Mouse (Mus musculus): ENCODE data around the gene Slc9a5. TPM values are rescaled to one million over a fixed set of nuclear protein-coding genes. Genes with fewer than 3 reads are reported as not detected.

The Slc9a5 gene
- total RNA-seq, 2 experiments from 2014 or later, result 0.76 to 0.99 TPM

GRCm38 (mm10) chr8:105354549-105354948 lies 5.9 kb downstream of the Slc9a5 start:
- DNase-seq, result no peak

- peak in 1 of 2 experiments; percentile 40 for DNase-seq
These were observed 6.8 kb downstream of the Slc9a5 start for GRCm38 (mm10) chr8:105355179-105356024.

DNA sequence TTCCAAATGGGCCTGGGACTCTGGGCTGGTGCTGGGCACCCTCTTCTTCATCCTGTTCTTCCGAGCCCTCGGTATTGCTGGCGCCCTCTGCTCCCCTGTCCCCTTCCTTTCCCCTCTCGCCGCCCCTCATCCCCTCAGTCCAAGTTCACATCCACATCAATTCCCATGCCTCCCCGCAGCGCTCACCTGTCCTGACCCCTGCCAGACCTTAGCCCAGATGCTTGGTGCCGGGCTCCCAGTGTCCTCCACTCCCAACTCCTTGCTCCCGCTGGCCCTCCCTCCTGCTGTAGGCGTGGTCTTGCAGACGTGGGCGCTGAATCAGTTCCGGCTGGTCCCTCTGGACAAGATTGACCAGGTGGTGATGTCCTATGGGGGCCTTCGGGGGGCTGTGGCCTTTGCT lies 8.0 kb downstream of the Slc9a5 start:
- no peak for DNase-seq

DNA sequence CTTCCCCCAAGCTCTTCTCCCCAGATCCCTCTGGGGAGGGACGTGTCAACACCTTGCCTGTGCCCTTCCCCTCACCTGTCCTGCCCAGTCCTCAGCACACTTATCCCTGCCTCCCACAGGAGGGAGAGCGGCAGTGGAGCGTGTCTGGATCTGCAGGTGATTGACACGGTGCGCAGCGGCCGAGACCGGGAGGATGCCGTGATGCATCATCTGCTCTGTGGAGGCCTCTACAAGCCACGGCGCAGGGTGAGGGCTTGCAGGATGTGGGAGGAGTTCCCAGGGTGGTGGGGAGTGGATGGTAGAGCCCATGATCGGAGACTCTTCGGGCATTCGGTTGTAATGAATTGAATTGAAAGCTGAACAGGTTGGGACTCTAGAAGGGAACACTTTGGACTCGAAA lies 10.6 kb downstream of the Slc9a5 start:
- DNase-seq, result no peak

DNA sequence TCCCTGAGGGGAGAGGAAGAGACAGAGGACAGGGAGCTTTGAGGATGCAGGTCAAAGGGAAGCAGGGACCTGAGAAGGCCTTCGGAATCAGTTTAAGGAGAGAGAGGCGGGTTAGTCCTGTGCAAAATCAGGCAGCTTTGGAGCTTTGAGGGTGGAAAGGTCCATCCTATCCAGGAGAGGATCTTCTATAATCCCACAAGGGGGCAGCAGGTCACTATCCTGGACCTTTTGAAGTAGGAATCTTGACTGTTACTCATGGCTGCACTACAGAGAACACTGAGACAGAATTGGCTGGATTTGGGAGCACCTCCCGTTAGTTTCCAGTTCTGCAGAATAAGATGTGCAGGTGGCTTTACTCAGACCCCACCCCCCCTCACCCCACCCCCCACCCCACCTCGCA lies 11.0 kb downstream of the Slc9a5 start:
- DNase-seq, result no peak

- peak; percentile 38 to 62 for DNase-seq
These were observed 13.4 kb downstream of the Slc9a5 start for GRCm38 (mm10) chr8:105361751-105362702.

DNA sequence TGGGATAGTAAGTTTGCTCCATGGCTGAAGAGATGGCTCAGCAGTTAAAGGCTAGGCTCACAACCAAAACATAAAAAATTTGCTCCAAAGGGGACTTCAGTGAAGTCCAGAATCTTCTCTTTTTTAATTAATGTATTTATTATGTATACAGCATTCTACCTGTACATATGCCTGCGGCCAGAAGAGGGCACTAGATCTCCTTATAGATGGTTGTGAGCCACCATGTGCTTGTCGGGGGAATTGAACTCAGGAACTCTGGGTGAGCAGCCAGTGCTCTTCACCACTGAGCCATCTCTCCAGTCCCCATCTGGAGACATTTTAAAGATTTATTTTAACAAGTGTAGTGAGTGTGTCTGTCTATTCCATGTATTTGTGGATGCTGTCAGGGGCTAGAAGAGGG lies 18.5 kb downstream of the Slc9a5 start:
- DNase-seq, result peak in 1 of 2 experiments; percentile 41

DNA sequence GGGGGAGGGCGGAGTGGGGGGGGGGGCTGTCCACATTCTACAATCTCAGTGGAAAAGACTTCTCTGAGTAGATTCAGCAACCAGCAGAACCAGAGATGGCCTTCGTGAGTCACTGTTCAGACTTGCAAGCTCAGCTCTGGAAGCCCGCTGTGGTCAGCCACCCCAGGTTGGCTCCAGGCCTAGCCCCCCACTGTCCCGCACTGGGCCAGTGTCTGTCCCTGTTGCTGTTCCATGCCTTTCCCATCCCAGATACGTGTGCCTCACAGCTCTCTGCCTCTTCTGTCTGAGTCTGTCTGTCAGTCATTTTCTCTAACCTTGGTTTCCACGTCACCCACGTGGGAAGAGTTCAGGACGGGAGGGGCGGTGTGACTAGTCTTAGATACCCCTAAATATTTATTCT lies 23.8 kb downstream of the Slc9a5 start:
- DNase-seq, result peak; percentile 57 to 71

DNA sequence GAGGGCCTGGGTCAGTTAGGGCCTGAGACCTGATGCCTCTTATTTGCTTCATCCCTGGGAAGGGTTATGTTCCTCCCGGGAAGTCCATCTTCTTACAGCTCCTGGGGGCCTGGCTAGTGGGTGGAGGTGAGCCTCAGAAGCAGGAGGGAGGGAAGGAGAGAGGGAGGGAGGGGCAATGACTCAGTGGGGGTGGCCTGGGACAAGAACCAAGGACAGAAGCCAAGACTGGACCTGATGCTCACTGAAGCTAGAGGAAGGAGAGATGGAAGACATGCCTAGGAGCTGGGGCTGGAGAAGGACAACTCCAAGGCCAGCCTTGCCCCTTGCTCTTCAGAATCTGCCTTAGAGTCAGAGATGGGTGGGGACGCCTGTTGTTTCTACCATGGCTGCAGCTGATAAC lies 24.4 kb downstream of the Slc9a5 start, which contains the start of gene Plekhg4:
TSS of gene Plekhg4 (plus strand) at position 243 of the 400 bp plus-strand sequence.
- DNase-seq, result peak; percentile 71 to 80

DNA sequence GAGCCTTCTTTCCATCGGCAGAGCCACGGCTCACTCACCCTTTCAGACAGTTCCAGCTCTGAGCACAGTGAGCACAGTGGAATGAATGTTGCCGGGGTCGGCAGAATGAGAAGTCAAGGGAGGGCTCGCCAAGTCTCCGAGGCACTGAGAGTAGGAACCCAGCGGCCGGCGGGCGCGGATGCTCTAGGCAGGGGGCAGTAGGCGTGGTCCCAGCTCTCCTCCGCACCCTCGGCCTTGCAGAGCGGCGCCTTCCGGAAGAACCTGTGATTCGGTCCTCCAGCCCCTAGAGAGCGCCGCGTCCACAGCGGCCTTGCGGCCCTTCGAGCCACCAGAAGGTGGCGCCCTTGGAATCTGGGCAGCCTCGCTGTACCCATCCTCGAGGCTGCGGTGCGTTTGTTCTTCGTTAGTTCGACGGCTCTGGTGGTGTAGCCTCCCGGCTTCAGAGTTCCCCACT lies 25.9 kb downstream of the Slc9a5 start:
- peak in 1 of 2 experiments; percentile 23 for DNase-seq

GRCm38 (mm10) chr8:105378673-105379072 lies 30.0 kb downstream of the Slc9a5 start:
- DNase-seq, result peak; percentile 39 to 46

- peak in 1 of 2 experiments; percentile 55 for DNase-seq
These were observed 31.7 kb downstream of the Slc9a5 start for GRCm38 (mm10) chr8:105380308-105380707.

DNA sequence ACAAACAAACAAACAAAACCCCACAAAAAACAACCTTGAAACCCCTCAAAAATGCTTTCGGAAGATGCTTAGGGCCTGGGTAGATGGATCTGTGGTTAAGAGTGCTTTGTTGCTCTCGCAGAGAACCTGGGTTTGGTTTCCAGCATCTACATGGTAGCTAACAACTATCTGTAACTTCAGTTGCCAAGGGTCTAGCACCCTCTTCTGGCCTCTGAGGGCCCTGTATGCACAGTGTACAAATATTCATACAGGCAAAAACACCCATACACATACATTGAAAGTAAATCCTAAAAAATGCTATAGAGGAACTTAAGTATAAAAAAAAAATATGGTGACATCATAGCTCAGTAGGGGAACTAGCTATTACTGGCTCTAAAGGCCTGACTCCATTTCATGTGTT lies 35.4 kb downstream of the Slc9a5 start:
- no peak for DNase-seq

- DNase-seq, result no peak
These were observed 38.5 kb downstream of the Slc9a5 start for GRCm38 (mm10) chr8:105387151-105387550.

GRCm38 (mm10) chr8:105389096-105389495 lies 40.5 kb downstream of the Slc9a5 start:
- DNase-seq, result peak in 1 of 2 experiments; percentile 19

DNA sequence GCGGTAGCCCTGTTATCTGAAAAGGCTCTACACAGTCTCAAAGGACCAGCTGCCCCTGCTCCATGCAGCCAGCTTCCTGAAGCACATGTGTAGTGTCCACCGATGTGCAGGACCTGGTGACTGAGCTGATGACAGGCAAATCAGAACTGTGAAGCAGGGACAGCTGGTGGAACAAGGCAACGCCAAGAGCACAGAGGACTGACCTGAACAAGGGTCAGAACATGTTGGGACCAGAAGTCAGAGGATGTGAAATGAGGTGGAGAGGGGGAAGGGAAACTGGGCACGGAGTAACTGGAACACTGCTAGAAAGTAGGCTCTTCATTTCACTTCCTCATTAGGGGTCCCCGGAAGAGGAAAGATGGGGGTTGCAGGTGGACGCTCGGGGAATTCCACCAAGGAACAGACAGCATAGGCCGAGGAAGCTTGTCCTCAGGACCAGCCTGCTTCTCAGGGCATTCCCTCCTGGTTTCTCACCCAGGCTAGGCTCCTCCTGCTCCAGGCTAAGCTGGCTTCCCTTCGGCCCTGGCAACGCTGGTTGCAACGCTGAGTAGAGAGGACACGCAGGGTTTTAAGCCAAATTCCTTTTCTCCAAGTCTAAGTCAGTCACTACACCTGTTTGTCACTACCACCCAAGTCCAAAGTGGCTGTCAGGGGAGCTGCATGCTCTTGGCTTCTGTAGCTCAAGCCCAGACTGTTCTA lies 44.6 kb downstream of the Slc9a5 start:
- no peak for DNase-seq

DNA sequence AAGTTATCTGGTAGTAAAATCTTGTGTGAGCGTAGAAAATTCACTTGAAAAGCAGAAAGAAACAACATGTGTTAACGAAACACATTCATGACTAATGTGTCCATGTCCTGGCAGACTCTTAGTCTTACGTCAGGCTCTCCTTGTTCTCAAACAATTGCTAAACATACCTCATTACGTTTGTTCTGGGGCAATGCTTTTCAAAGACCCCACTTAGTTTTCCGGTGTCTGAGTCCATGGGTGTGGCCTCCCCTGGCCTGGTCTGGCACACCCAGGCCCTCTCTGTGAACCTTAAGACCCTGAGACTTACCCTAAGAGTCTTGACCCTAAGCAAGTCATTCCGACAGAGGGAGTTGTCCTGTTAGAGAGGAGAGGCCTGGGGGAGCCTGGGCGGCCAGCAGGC lies 45.3 kb downstream of the Slc9a5 start:
- DNase-seq, result no peak

DNA sequence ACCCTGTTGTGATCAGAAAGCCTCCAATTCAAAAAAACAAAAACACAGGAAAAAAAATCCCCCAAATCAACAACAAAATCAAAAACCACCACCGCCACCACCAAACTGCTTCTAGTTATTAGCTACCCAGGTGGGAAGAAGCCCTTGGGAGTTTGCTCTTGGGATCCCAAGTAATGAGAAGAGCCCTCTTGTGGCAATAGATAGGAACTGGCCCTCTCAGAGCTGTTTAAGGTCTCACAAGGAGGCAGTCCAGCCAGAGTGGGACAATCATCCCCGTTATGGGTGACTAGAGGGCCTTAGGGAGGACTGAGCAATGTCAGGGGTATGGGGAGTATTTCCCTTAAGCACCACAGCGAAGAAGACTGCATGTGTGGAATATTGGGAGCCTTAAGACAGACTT lies 49.1 kb downstream of the Slc9a5 start:
- DNase-seq, result peak; percentile 32 to 53

GRCm38 (mm10) chr8:105400016-105400415 lies 51.4 kb downstream of the Slc9a5 start:
- DNase-seq, result no peak

GRCm38 (mm10) chr8:105403467-105403866 lies 54.8 kb downstream of the Slc9a5 start:
- no peak for DNase-seq

DNA sequence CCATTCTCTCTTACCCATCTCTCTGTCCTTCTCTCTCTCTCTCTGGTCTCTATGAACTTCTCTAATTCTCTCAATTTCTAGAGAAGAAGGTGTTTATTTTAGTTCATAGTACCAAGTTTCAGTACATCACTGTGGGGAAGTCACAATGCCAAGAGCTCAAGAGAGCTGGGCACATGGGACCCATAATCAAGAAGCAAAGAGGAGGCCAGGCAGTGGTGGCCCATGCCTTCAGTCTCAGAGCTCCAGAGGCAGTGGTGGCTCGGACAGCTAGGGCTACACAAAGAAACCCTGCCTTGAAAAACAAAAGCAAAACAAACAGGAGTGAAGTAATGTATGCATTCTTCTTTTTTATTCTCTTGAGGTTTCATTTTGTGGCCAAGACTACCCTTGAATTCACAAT lies 55.9 kb downstream of the Slc9a5 start:
- no peak for DNase-seq

DNA sequence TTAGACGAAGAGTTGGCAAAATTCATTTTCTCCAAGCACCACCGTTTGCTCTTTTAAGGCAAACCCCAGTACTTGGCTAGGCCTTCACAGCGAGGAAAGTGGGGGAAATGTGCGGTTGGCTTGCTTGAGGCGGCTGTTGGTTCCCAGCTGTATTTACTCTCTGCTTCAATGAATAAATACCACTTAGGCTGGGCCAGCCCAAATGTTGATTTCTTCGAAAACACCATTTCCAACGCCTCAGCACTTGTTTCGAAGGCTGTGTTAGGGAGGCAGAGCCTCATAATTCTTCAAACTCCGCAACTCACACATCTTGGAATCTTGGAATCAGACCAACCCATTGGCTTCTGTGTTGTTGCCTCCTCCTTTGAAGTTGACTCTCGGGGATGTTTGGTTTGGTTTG lies 57.8 kb downstream of the Slc9a5 start:
- DNase-seq, result no peak

Data from adrenal gland, postnatal 36 days (tissue).